Mouse (Mus musculus) heart, embryonic 16.5 days (tissue): Measurements from ENCODE around the gene Fra10ac1. TPM values are rescaled to one million over a fixed set of nuclear protein-coding genes. Genes with fewer than 3 reads are reported as not detected.

ENCODE experiments used
- ATAC-seq: fragments of 200-750 bp; cut with Nextera tagmentation; replicated peaks from 2 replicates; pipeline ENCODE4 v1.8.0; 2017; ENCODE audit warnings: moderate number of reproducible peaks; ENCODE audit not compliant: insufficient read depth, low FRiP score; ENCODE audit errors: extremely low read depth
- H3K27ac ChIP-seq: fragments of 300-500 bp; sonication (generic); 2 replicates; pipeline ENCODE4 v1.5.1; 2014; ENCODE audit warnings: mild to moderate bottlenecking, low read length, control low read depth, moderate library complexity
- H3K27me3 ChIP-seq: fragments of 300-500 bp; sonication (generic); 2 replicates; pipeline ENCODE4 v1.6.1; 2014; ENCODE audit warnings: low read length, mixed read lengths; ENCODE audit not compliant: control insufficient read depth, insufficient read depth
- H3K36me3 ChIP-seq: fragments of 300-500 bp; sonication (generic); 2 replicates; pipeline ENCODE4 v1.6.1; 2014; ENCODE audit not compliant: control insufficient read depth, insufficient read depth
- H3K4me1 ChIP-seq: fragments of 300-500 bp; sonication (generic); 2 replicates; pipeline ENCODE4 v1.6.1; 2014; ENCODE audit warnings: low read length, mixed read lengths; ENCODE audit not compliant: control insufficient read depth, insufficient read depth
- H3K4me2 ChIP-seq: fragments of 300-500 bp; sonication (generic); 2 replicates; pipeline ENCODE4 v1.6.1; 2014; ENCODE audit warnings: low read depth, mild to moderate bottlenecking, control low read depth, low read length
- H3K4me3 ChIP-seq: fragments of 300-500 bp; sonication (generic); 2 replicates; pipeline ENCODE4 v1.5.1; 2014; ENCODE audit warnings: mild to moderate bottlenecking, control low read depth, low read length
- H3K9ac ChIP-seq: fragments of 300-500 bp; sonication (generic); 2 replicates; pipeline ENCODE4 v1.6.1; 2014; ENCODE audit warnings: low read length, control low read depth
- H3K9me3 ChIP-seq: fragments of 300-500 bp; sonication (generic); replicated peaks from 2 replicates; pipeline ENCODE4 v1.6.1; 2016; ENCODE audit warnings: low read length; ENCODE audit not compliant: control insufficient read depth
- WGBS: fragments of 180-500 bp; shearing (Covaris S2); extraction: QIAGEN DNeasy Blood & Tissue Kit; methylation state at CpG from one replicate; pipeline ENCODE4 v1.1.7; 2014; 5-methylcytosine and 5-hydroxymethylcytosine counted together
- polyA plus RNA-seq: library from polyadenylated mRNA; unstranded; fragments of >200 nt; fragmentation: Nextera tagmentation; extraction: Ambion mirVana; gene quantifications from 2 replicates; pipeline ENCODE4 v1.2.1, GENCODE M21; 2015

Gene Fra10ac1
- polyA plus RNA-seq, 1 experiment from 2014 or later: 29.2 TPM

DNA sequence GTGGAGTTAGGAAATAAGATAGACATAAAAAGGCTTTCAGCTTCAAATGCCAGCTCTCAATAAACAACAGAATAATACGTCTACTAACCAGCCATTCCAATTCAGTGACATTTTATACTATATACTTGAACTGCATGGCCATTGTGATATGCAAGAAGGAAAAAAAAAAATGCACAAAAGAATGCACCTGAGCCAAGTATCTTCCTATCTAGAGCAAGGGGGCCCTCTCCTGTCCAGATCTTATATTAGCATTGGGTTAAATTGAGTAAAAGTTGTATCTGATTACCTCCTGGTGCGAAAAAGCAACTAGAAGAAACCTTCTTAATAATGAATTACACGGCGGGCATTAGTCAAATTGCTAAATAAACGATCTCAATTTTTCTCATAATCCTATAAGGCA is 25.2 kb downstream of the Fra10ac1 start:
- Histone ChIP-seq H3K4me1 (no peaks in the 10 kb centered on the region), H3K4me2 (no peak overlapping the region), H3K9me3 (0 out of 2 replicates have a peak, but pooled peaks cover 2% of the 10 kb centered on the region), H3K27ac (no peak overlapping the region), H3K36me3 (peaks cover 15% of the 10 kb centered on the region), H3K27me3 (no peaks in the 10 kb centered on the region), H3K4me3 (no peak overlapping the region), H3K9ac (no peak overlapping the region)
- WGBS: 87% methylated on average over 5 of the region's 5 CpGs
- ATAC-seq: no peak

DNA sequence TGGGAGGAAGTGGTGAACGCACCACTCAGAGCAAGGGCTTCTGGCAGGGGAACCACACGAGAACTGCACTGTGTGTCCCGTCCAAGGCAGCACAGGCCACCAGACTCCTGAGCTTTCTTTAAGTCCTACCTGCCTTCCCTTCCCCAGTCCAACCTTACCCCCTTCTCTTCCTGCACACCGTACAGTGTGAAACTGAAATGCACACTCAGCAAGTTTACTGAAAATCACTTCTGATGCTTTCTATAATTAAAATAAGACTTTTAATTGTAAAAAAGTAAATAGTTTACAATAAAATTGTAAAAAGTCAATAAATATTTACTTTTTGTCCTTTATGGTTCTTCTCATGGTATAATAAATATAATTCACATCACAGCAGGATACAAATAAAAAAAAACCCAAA is 28.7 kb downstream of the Fra10ac1 start:
- H3K4me3 ChIP-seq: no peak overlapping the region
- H3K9me3 ChIP-seq: no peaks in the 10 kb centered on the region
- WGBS: 95% methylated on average over 4 of the region's 4 CpGs
- no peaks in the 10 kb centered on the region for H3K4me1 ChIP-seq
- peaks cover 8% of the 10 kb centered on the region for H3K36me3 ChIP-seq
- H3K9ac ChIP-seq: no peak overlapping the region
- H3K4me2 ChIP-seq: no peak overlapping the region
- no peak for ATAC-seq
- no peaks in the 10 kb centered on the region for H3K27me3 ChIP-seq
- no peak overlapping the region for H3K27ac ChIP-seq

DNA sequence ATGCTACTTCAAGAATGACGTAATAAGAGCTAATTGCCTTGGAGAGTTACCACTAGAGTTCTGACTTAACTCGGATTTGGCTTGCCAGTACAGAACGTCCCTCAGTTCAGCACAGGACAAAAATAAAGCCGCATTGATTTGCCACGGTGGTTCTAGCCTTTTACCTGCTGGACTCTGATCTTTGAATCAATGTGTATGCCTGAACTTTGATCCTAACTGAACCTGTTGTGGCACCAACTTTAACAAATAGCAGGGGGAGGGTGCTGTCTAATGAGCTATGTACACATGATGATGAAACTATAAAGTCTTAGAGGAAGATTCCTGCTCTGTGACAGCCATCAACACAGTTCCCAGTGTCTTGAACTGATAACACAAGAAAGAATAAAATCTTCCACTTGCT is 32.5 kb downstream of the Fra10ac1 start:
- no peak overlapping the region for H3K9ac ChIP-seq
- peaks cover 5% of the 10 kb centered on the region; the same call in 1 of the 2 replicates for H3K36me3 ChIP-seq
- H3K4me3 ChIP-seq: no peak overlapping the region
- H3K9me3 ChIP-seq: no peaks in the 10 kb centered on the region
- no peaks in the 10 kb centered on the region for H3K4me1 ChIP-seq
- WGBS: 80% methylated on average over 5 of the region's 5 CpGs
- no peak for ATAC-seq
- H3K4me2 ChIP-seq: no peak overlapping the region
- H3K27me3 ChIP-seq: no peaks in the 10 kb centered on the region
- H3K27ac ChIP-seq: no peak overlapping the region

- no peak for ATAC-seq
- Histone ChIP-seq H3K36me3 (peaks cover 5% of the 10 kb centered on the region; the same call in 1 of the 2 replicates), H3K27ac (no peak overlapping the region), H3K9me3 (no peaks in the 10 kb centered on the region), H3K9ac (no peak overlapping the region), H3K4me2 (no peak overlapping the region), H3K27me3 (no peaks in the 10 kb centered on the region), H3K4me3 (no peak overlapping the region), H3K4me1 (no peaks in the 10 kb centered on the region)
- WGBS: 83% methylated on average over 3 of the region's 3 CpGs
Measured at GRCm38 (mm10) chr19:38190606-38191005, 33.4 kb downstream of the Fra10ac1 start.

DNA sequence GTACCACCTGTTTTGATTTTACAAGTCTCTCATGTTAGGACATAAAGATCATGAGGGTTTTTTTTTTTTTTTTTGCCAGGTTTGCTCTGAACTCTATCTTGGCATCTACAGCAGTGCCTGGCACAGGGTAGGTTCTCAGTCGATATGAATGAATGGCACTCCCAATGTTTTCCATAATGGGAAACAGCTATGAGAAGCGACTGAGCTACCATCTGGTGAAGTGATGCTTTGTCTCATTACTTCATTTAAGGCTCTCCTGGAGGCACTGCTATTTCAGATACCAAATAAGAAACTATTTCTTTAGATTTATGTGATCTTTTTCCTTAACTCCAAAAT is 36.6 kb downstream of the Fra10ac1 start:
- H3K9me3 ChIP-seq: no peaks in the 10 kb centered on the region
- H3K36me3 ChIP-seq: no peaks in the 10 kb centered on the region
- no peak overlapping the region for H3K4me2 ChIP-seq
- no peaks in the 10 kb centered on the region for H3K4me1 ChIP-seq
- ATAC-seq: no peak
- H3K4me3 ChIP-seq: no peak overlapping the region
- 76% methylated on average over 2 of the region's 2 CpGs for WGBS
- H3K9ac ChIP-seq: no peak overlapping the region
- H3K27ac ChIP-seq: no peak overlapping the region
- H3K27me3 ChIP-seq: no peaks in the 10 kb centered on the region

GRCm38 (mm10) chr19:38186631-38187344 is 37.2 kb downstream of the Fra10ac1 start:
- Histone ChIP-seq H3K4me1 (no peaks in the 10 kb centered on the region), H3K4me2 (no peak overlapping the region), H3K4me3 (no peak overlapping the region), H3K9ac (no peak overlapping the region), H3K27ac (no peak overlapping the region), H3K27me3 (no peaks in the 10 kb centered on the region), H3K36me3 (no peaks in the 10 kb centered on the region), H3K9me3 (no peaks in the 10 kb centered on the region)
- ATAC-seq: no peak
- 86% methylated on average over 5 of the region's 5 CpGs for WGBS

DNA sequence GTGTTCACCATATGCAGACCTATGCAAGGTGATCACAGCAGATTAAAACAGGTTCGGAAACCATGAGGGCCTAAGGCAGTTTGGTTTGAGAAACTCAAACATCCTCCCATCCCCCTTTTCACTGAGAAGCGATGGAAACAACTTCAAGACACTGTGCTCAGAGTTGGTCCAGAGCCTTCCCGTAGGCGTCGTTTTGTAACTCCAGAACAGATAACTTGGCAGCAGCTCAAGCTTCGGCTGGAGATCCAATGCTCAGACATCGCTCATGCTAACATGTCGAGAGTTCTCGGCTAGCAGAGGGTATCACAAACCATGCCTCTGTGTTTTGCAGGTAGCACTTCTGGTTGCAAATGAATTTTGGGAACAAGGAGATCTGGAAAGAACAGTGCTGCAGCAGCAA is 44.3 kb downstream of the Fra10ac1 start:
- Histone ChIP-seq H3K27me3 (no peaks in the 10 kb centered on the region), H3K27ac (no peak overlapping the region), H3K36me3 (no peaks in the 10 kb centered on the region), H3K9me3 (no peaks in the 10 kb centered on the region), H3K9ac (no peak overlapping the region), H3K4me2 (no peak overlapping the region), H3K4me1 (no peaks in the 10 kb centered on the region), H3K4me3 (no peak overlapping the region)
- WGBS: 81% methylated on average over 9 of the region's 9 CpGs
- no peak for ATAC-seq

DNA sequence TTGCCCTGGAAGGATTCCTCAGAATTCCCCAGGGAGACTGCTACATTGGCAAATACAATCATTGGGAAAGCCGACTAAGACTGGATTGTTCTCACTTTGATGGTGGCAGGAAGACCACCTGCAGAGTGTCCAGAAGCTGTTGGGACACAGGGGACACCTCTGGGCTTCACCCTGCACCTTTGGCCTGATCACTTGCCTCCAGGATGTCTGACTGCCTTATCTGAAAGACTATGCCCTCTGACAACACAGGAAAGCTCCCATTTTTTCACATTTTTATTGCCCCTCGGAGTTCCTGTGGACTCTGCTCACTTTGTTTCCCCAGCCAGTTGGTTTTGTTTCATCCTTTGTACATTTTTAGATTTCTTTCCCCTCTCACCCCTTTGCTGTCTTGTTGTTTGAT is 59.3 kb downstream of the Fra10ac1 start:
- no peak overlapping the region for H3K4me3 ChIP-seq
- 44% methylated on average over 2 of the region's 2 CpGs for WGBS

DNA sequence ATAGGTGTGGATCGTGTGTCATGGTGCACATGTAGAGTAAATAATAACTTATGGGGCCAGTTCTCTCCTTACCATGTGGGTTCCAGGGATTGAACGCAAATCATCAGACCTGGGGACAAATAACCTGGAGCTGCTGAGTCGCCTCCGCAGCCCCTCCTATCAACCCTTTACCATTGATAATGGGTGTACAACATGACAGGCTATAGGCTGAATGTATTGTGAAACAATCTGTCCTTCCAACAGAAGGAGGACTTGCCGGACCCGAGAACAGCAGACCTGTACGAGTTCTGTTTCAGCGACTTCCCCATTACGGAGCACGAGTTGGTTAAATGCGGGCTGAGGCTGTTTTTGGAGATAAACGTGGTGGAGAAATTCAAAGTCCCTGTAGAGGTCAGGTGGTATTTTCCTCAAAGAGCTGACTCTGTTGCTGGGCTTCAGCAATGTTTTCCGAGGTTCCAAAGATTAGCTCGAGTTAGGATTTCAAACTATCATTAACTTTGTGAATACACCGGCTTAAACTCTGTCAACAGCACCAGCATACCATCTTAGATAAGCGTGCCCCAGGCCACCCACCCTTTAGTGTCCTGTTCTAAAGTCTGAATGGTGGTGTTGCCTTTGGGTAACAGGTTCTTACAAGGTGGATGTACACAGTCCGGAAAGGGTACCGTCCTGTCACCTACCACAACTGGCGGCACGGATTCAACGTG is 62.2 kb downstream of the Fra10ac1 start:
- H3K27me3 ChIP-seq: no peaks in the 10 kb centered on the region
- 82% methylated on average over 21 of the region's 21 CpGs for WGBS
- H3K9ac ChIP-seq: no peak overlapping the region
- no peak overlapping the region for H3K4me3 ChIP-seq
- H3K4me2 ChIP-seq: no peak overlapping the region
- no peak overlapping the region for H3K27ac ChIP-seq
- no peaks in the 10 kb centered on the region for H3K36me3 ChIP-seq
- no peak for ATAC-seq
- no peaks in the 10 kb centered on the region for H3K9me3 ChIP-seq
- H3K4me1 ChIP-seq: no peaks in the 10 kb centered on the region

More for the DNA sequence above, 59.3 kb downstream of the Fra10ac1 start:
- no peaks in the 10 kb centered on the region for H3K9me3 ChIP-seq
- no peaks in the 10 kb centered on the region for H3K27me3 ChIP-seq
- no peaks in the 10 kb centered on the region for H3K36me3 ChIP-seq
- H3K9ac ChIP-seq: no peak overlapping the region
- peaks cover 3% of the 10 kb centered on the region for H3K4me1 ChIP-seq
- H3K4me2 ChIP-seq: no peak overlapping the region
- no peak for ATAC-seq
- H3K27ac ChIP-seq: no peak overlapping the region
